Mouse (Mus musculus) macrophage (primary cell): Measurements from ENCODE around the gene C2cd4a. TPM values are rescaled to one million over a fixed set of nuclear protein-coding genes. Genes with fewer than 3 reads are reported as not detected.

Experiments
- H3K27ac ChIP-seq: fragments of 350-480 bp; formaldehyde crosslinking; 2 replicates; pipeline ENCODE4 v1.9.0; 2021
- H3K36me3 ChIP-seq: fragments of 350-480 bp; formaldehyde crosslinking; 2 replicates; pipeline ENCODE4 v1.9.0; 2021; ENCODE audit errors: inconsistent target
- H3K4me3 ChIP-seq: fragments of 350-480 bp; formaldehyde crosslinking; 2 replicates; pipeline ENCODE4 v1.9.0; 2021; ENCODE audit errors: inconsistent target
- H3K79me2 ChIP-seq: fragments of 350-480 bp; formaldehyde crosslinking; 2 replicates; pipeline ENCODE4 v1.9.0; 2021; ENCODE audit errors: inconsistent target
- WGBS: methylation state at CpG from one replicate; pipeline ENCODE4 v1.1.7; 2026; ENCODE audit warnings: inconsistent platforms; ENCODE audit not compliant: missing documents; 5-methylcytosine and 5-hydroxymethylcytosine counted together
- polyA plus RNA-seq: library from polyadenylated mRNA; stranded (reverse); fragments of 250-400 nt; gene quantifications from 3 replicates; pipeline ENCODE4 v1.2.4, GENCODE M21; 2018; ENCODE audit warnings: inconsistent platforms

The C2cd4a gene
- polyA plus RNA-seq, 1 experiment from 2014 or later = not detected

- H3K4me3 ChIP-seq = no peak overlapping the region
- 82% methylated on average over 10 of the region's 10 CpGs for WGBS
These were observed 14.0 kb downstream of the C2cd4a start for GRCm38 (mm10) chr9:67817898-67818667.

DNA sequence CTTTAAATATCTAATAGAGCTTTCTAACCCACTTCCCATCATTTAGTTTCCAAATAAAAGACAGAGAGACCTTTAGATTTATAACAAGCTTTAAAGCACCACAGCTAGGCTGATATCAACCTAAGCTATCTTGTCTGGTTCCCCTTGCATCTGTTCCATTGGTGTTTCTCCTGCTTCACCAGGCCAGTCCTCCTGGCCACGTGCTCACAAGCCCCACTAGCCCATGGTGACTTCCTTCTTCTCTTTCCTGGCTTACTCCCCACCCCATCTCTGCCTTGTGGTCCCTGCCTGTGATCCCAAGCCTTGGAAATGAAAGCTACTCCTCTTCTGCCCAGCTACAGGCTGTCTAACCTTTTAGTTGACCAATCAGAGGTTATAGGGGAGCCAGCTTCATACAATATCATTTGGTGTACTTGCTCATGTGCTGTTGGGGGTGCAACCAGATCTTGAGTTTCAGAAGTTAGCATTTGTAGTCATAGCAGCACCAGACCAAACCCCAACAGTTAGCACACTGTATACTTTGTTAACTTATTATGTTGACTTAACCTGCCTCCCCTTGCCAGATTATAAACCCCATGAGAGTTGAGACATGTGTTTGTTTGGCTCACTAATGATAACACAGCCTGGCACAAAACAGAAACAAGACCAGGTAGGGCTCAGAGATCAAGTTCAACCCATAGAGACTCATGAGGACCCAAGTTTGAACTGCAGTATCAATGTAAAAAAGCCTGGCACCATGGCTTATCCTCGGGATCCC, 15.8 kb downstream of the C2cd4a start:
- Histone ChIP-seq H3K79me2 (no peaks in the 10 kb centered on the region), H3K27ac (no peak overlapping the region), H3K4me3 (no peak overlapping the region), H3K36me3 (no peaks in the 10 kb centered on the region)
- 50% methylated on average over 2 of the region's 2 CpGs for WGBS

More at GRCm38 (mm10) chr9:67817898-67818667, 14.0 kb downstream of the C2cd4a start:
- Histone ChIP-seq H3K27ac (no peak overlapping the region), H3K36me3 (no peaks in the 10 kb centered on the region), H3K79me2 (no peaks in the 10 kb centered on the region)

GRCm38 (mm10) chr9:67813665-67814337, 18.3 kb downstream of the C2cd4a start:
- 2% methylated on average over 8 of the region's 8 CpGs for WGBS
- H3K79me2 ChIP-seq = no peaks in the 10 kb centered on the region
- H3K27ac ChIP-seq = no peak overlapping the region
- no peaks in the 10 kb centered on the region for H3K36me3 ChIP-seq
- H3K4me3 ChIP-seq = no peak overlapping the region

DNA sequence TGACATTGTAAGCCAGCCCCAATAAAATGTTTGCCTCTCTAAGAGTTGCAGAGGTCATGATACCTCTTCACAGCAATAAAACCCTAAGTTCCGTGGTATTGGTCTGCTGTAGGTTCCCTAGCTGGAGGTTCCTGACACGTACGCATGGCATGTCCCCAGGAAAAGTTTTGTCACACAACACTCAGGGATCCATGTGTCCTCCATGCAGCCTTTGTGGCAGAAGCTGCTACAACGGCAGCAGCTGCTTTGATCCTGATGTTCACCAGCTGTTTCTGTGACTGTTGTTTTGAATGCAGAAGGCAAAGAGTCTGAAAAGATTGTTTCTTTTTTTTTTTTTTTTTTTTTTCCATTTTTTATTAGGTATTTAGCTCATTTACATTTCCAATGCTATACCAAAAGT, 19.0 kb downstream of the C2cd4a start:
- WGBS = 90% methylated on average over 4 of the region's 4 CpGs
- no peaks in the 10 kb centered on the region for H3K36me3 ChIP-seq
- H3K27ac ChIP-seq = no peak overlapping the region
- no peaks in the 10 kb centered on the region for H3K79me2 ChIP-seq
- no peak overlapping the region for H3K4me3 ChIP-seq

GRCm38 (mm10) chr9:67811116-67811515, 21.0 kb downstream of the C2cd4a start:
- 92% methylated on average over 2 of the region's 3 CpGs for WGBS
- Histone ChIP-seq H3K27ac (no peak overlapping the region), H3K36me3 (no peaks in the 10 kb centered on the region), H3K79me2 (no peaks in the 10 kb centered on the region), H3K4me3 (no peak overlapping the region)

GRCm38 (mm10) chr9:67810527-67810926, 21.6 kb downstream of the C2cd4a start:
- 77% methylated on average over 4 of the region's 6 CpGs for WGBS

GRCm38 (mm10) chr9:67807000-67807399, 25.1 kb downstream of the C2cd4a start:
- Histone ChIP-seq H3K79me2 (no peaks in the 10 kb centered on the region), H3K4me3 (no peak overlapping the region), H3K36me3 (no peaks in the 10 kb centered on the region), H3K27ac (no peak overlapping the region)
- WGBS = 86% methylated on average over 5 of the region's 5 CpGs

More at GRCm38 (mm10) chr9:67810527-67810926, 21.6 kb downstream of the C2cd4a start:
- Histone ChIP-seq H3K79me2 (no peaks in the 10 kb centered on the region), H3K27ac (no peak overlapping the region), H3K36me3 (no peaks in the 10 kb centered on the region), H3K4me3 (no peak overlapping the region)

- 37% methylated on average over 6 of the region's 6 CpGs for WGBS
- no peaks in the 10 kb centered on the region for H3K79me2 ChIP-seq
- no peak overlapping the region for H3K27ac ChIP-seq
- no peaks in the 10 kb centered on the region for H3K36me3 ChIP-seq
- no peak overlapping the region for H3K4me3 ChIP-seq
These were observed 29.9 kb downstream of the C2cd4a start for GRCm38 (mm10) chr9:67802241-67802640.

GRCm38 (mm10) chr9:67799078-67799819, 32.9 kb downstream of the C2cd4a start:
- no peak overlapping the region for H3K27ac ChIP-seq
- 53% methylated on average over 14 of the region's 14 CpGs for WGBS
- no peaks in the 10 kb centered on the region for H3K79me2 ChIP-seq
- H3K4me3 ChIP-seq = no peak overlapping the region
- H3K36me3 ChIP-seq = no peaks in the 10 kb centered on the region

- no peak overlapping the region for H3K27ac ChIP-seq
- WGBS = 91% methylated on average over 14 of the region's 14 CpGs
- no peaks in the 10 kb centered on the region for H3K36me3 ChIP-seq
- no peaks in the 10 kb centered on the region for H3K79me2 ChIP-seq
- no peak overlapping the region for H3K4me3 ChIP-seq
These were observed 36.9 kb downstream of the C2cd4a start for GRCm38 (mm10) chr9:67795205-67795675.

- Histone ChIP-seq H3K36me3 (no peaks in the 10 kb centered on the region), H3K79me2 (no peaks in the 10 kb centered on the region), H3K4me3 (no peak overlapping the region), H3K27ac (no peak overlapping the region)
- 91% methylated on average over 4 of the region's 4 CpGs for WGBS
These were observed 37.5 kb downstream of the C2cd4a start for GRCm38 (mm10) chr9:67794668-67795067.

DNA sequence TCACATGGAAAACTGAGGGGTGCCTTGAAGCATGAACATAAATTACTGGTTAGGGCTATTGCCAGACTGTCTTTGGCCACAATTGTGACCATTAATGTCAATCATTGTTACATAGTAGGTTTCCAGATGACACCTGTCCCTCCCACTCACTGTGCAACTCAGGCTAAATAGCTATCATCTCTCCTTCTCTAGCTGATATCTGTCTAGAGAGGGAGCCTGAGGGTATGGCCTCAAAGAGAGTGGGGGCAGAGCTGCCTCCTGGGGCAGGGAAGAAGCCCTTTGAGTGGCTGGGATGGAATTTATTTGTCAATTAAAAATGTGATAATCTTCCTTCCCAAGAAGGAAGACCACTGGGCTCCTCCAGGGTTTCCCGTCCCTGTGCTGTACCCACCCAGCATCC, 37.9 kb downstream of the C2cd4a start:
- 71% methylated on average over 1 of the region's 1 CpGs for WGBS
- H3K4me3 ChIP-seq = no peak overlapping the region

GRCm38 (mm10) chr9:67793501-67793900, 38.6 kb downstream of the C2cd4a start:
- WGBS = 21% methylated on average over 6 of the region's 6 CpGs
- H3K4me3 ChIP-seq = no peak overlapping the region
- H3K27ac ChIP-seq = no peak overlapping the region
- no peaks in the 10 kb centered on the region for H3K36me3 ChIP-seq
- H3K79me2 ChIP-seq = no peaks in the 10 kb centered on the region

More for the DNA sequence above, 37.9 kb downstream of the C2cd4a start:
- H3K79me2 ChIP-seq = no peaks in the 10 kb centered on the region
- no peaks in the 10 kb centered on the region for H3K36me3 ChIP-seq
- H3K27ac ChIP-seq = no peak overlapping the region

GRCm38 (mm10) chr9:67792405-67792804, 39.7 kb downstream of the C2cd4a start:
- Histone ChIP-seq H3K27ac (no peak overlapping the region), H3K4me3 (no peak overlapping the region), H3K36me3 (no peaks in the 10 kb centered on the region), H3K79me2 (no peaks in the 10 kb centered on the region)
- WGBS = 85% methylated on average over 5 of the region's 5 CpGs
